ENCODE assay signal across 8 mouse cellular contexts in genomic region chr11:71033163-71033761, GRCm38 (mm10). TPM values are rescaled to one million over a fixed set of nuclear protein-coding genes. Genes with fewer than 3 reads are reported as not detected.
DNase-seq lines count a peak whose midpoint lies in the region; ATAC-seq lines count a peak whose summit lies in the region.

TSS of gene 6330403K07Rik (minus strand) at chr11:71033513.

- H3K9ac ChIP-seq in forebrain, embryonic 14.5 days (ENCODE audit: low read length) = peak within 1 kb of the TSS; percentile 95
- H3K9ac ChIP-seq in limb, embryonic 12.5 days (replicated peaks) = peak within 1 kb of the TSS; percentile 84

- H3K36me3 ChIP-seq in heart, embryonic 10.5 days = peaks cover 1% of the 10 kb centered on the region; the same call in 1 of the 2 replicates
- H3K36me3 ChIP-seq in forebrain, embryonic 14.5 days (ENCODE audit: control insufficient read depth, insufficient read depth, low read length) = peaks cover 5% of the 10 kb centered on the region; the same call in 1 of the 2 replicates
- peaks cover 7% of the 10 kb centered on the region for H3K36me3 ChIP-seq in limb, embryonic 12.5 days

- peak; percentile 97 for ATAC-seq in forebrain, embryonic 14.5 days
- ATAC-seq in limb, embryonic 12.5 days (ENCODE audit: insufficient number of reproducible peaks, insufficient read depth, low FRiP score, low TSS enrichment, low read depth) = peak; percentile 97

- peaks cover 21% of the 10 kb centered on the region for H3K4me1 ChIP-seq in heart, embryonic 10.5 days
- peaks cover 12% of the 10 kb centered on the region; the same call in 1 of the 2 replicates for H3K4me1 ChIP-seq in forebrain, embryonic 14.5 days (ENCODE audit: control insufficient read depth, insufficient read depth, low read length)
- H3K4me1 ChIP-seq in limb, embryonic 12.5 days (replicated peaks) = peaks cover 13% of the 10 kb centered on the region

- no peaks in the 10 kb centered on the region for H3K9me3 ChIP-seq in heart, embryonic 10.5 days
- H3K9me3 ChIP-seq in forebrain, embryonic 14.5 days (replicated peaks; ENCODE audit: control insufficient read depth, low read length) = no peaks in the 10 kb centered on the region
- no peaks in the 10 kb centered on the region for H3K9me3 ChIP-seq in limb, embryonic 12.5 days

- WGBS in heart, embryonic 10.5 days = 0% methylated on average over 29 of the region's 31 CpGs
- WGBS in forebrain, embryonic 14.5 days = 0% methylated on average over 30 of the region's 31 CpGs
- under 1% methylated on average over 28 of the region's 31 CpGs for WGBS in limb, embryonic 12.5 days

- peak within 1 kb of the TSS; percentile 81 for H3K27ac ChIP-seq in heart, embryonic 10.5 days
- peak within 1 kb of the TSS; percentile 98 for H3K27ac ChIP-seq in forebrain, embryonic 14.5 days (ENCODE audit: low read depth, low read length)
- H3K27ac ChIP-seq in limb, embryonic 12.5 days = peak within 1 kb of the TSS; percentile 94

- peak within 1 kb of the TSS; percentile 60 for H3K4me2 ChIP-seq in forebrain, embryonic 14.5 days (ENCODE audit: low read length)
- H3K4me2 ChIP-seq in limb, embryonic 12.5 days = peak within 1 kb of the TSS; percentile 66

- DNase-seq in heart, embryonic 10.5 days (ENCODE audit: low spot score) = peak; percentile 92
- no peak for DNase-seq in heart, adult 18-20 months
- peak; percentile 95 for DNase-seq in brain, adult 2 months (ENCODE audit: low read depth, low spot score)
- peak; percentile 96 for DNase-seq in forebrain, embryonic 14.5 days (ENCODE audit: low spot score)
- peak; percentile 68 for DNase-seq in induced T-regulatory cell, adult 2 months (ENCODE audit: low read depth)
- DNase-seq in neural tube, embryonic 10.5 days (ENCODE audit: extremely low spot score, low spot score) = peak; percentile 84
- no peak for DNase-seq in natural killer cell, adult 2 months (ENCODE audit: low spot score in 2 of 2)

- H3K27me3 ChIP-seq in heart, embryonic 10.5 days (ENCODE audit: insufficient read depth, poor library complexity, severe bottlenecking) = no peaks in the 10 kb centered on the region
- no peaks in the 10 kb centered on the region for H3K27me3 ChIP-seq in forebrain, embryonic 14.5 days (replicated peaks; ENCODE audit: control insufficient read depth, insufficient read depth, low read length)
- H3K27me3 ChIP-seq in limb, embryonic 12.5 days = no peaks in the 10 kb centered on the region

- H3K4me3 ChIP-seq in heart, embryonic 10.5 days = peak within 1 kb of the TSS; percentile 71
- peak within 1 kb of the TSS; percentile 75 for H3K4me3 ChIP-seq in forebrain, embryonic 14.5 days (ENCODE audit: low read depth, low read length)
- peak within 1 kb of the TSS; percentile 71 for H3K4me3 ChIP-seq in limb, embryonic 12.5 days (replicated peaks)

RNA-seq across cellular contexts. Expression of gene 6330403K07Rik, which starts in this region (rescaled TPM):
- 30.8 and 73.4 TPM in 2 replicates for polyA plus RNA-seq in heart, embryonic 10.5 days (2016; fragmentation: Nextera tagmentation; extraction: Ambion mirVana)
- under 1 TPM; 0.40 to 0.49 TPM for total RNA-seq in heart, adult 18-20 months (2021)
- polyA plus RNA-seq in forebrain, embryonic 14.5 days (2014; fragmentation: Nextera tagmentation; extraction: Ambion mirVana) = 336 and 342 TPM in 2 replicates
- 250 and 257 TPM in 2 replicates for polyA plus RNA-seq in limb, embryonic 12.5 days (2016; fragmentation: Nextera tagmentation; extraction: Ambion mirVana)

Comparison
In these comparisons a context has a peak if more than half of its experiments do, and no peak if none do; other contexts are left out.
1. DNase-seq: peak in heart, embryonic 10.5 days (single experiment), brain, adult 2 months (single experiment), forebrain, embryonic 14.5 days (single experiment), induced T-regulatory cell, adult 2 months (single experiment) and neural tube, embryonic 10.5 days (single experiment); none in heart, adult 18-20 months (0 of 2) and natural killer cell, adult 2 months (0 of 2).
2. Peak in every context shown above with its lines, with median percentiles within 50 percentile points of each other: H3K27ac ChIP-seq and H3K4me3 ChIP-seq.